Mouse (Mus musculus): ENCODE measurements around the gene Hoxd3. TPM values are rescaled to one million over a fixed set of nuclear protein-coding genes. Genes with fewer than 3 reads are reported as not detected.
A peak's percentile ranks its signal among the peaks of the same experiment; 100 is the strongest.

Gene Hoxd3
- polyA plus RNA-seq, 1 experiment from 2014 or later: not detected

GRCm38 (mm10) chr2:74669650-74670235 is 42.0 kb upstream of the Hoxd3 start:
- Histone ChIP-seq H3K9me3 (ENCODE audit: control insufficient read depth, low read length) (no peaks in the 10 kb centered on the region), H3K9ac (replicated peaks; ENCODE audit: low read length) (no peak overlapping the region), H3K4me2 (ENCODE audit: low read length) (no peak overlapping the region), H3K4me3 (replicated peaks; ENCODE audit: low read depth, low read length) (no peak overlapping the region), H3K27ac (replicated peaks; ENCODE audit: low read depth, low read length) (no peak overlapping the region), H3K4me1 (ENCODE audit: control insufficient read depth, insufficient read depth, low read length) (no peaks in the 10 kb centered on the region), H3K27me3 (ENCODE audit: control insufficient read depth, insufficient read depth, low read length) (peaks cover 98% of the 10 kb centered on the region), H3K36me3 (ENCODE audit: control insufficient read depth, insufficient read depth, low read length) (no peaks in the 10 kb centered on the region)
- no peak for DNase-seq
- WGBS: 2% methylated on average over 14 of the region's 14 CpGs
- ATAC-seq (ENCODE audit: low FRiP score, low TSS enrichment): no peak

GRCm38 (mm10) chr2:74670632-74671188 is 41.0 kb upstream of the Hoxd3 start:
- ATAC-seq (ENCODE audit: low FRiP score, low TSS enrichment): no peak
- Histone ChIP-seq H3K36me3 (ENCODE audit: control insufficient read depth, insufficient read depth, low read length) (no peaks in the 10 kb centered on the region), H3K27ac (replicated peaks; ENCODE audit: low read depth, low read length) (no peak overlapping the region), H3K9me3 (ENCODE audit: control insufficient read depth, low read length) (no peaks in the 10 kb centered on the region), H3K4me3 (replicated peaks; ENCODE audit: low read depth, low read length) (no peak overlapping the region), H3K4me1 (ENCODE audit: control insufficient read depth, insufficient read depth, low read length) (no peaks in the 10 kb centered on the region), H3K9ac (replicated peaks; ENCODE audit: low read length) (no peak overlapping the region), H3K27me3 (ENCODE audit: control insufficient read depth, insufficient read depth, low read length) (peaks cover 99% of the 10 kb centered on the region), H3K4me2 (ENCODE audit: low read length) (no peak overlapping the region)
- DNase-seq: no peak
- WGBS: 0% methylated on average over 3 of the region's 3 CpGs

- ATAC-seq (ENCODE audit: low FRiP score, low TSS enrichment) (no peak), DNase-seq (no peak)
- H3K4me1 ChIP-seq (ENCODE audit: control insufficient read depth, insufficient read depth, low read length): no peaks in the 10 kb centered on the region
- H3K9me3 ChIP-seq (ENCODE audit: control insufficient read depth, low read length): no peaks in the 10 kb centered on the region
- H3K4me2 ChIP-seq (ENCODE audit: low read length): no peak overlapping the region
- no peaks in the 10 kb centered on the region for H3K36me3 ChIP-seq (ENCODE audit: control insufficient read depth, insufficient read depth, low read length)
- WGBS: 4% methylated on average over 5 of the region's 5 CpGs
- no peak overlapping the region for H3K9ac ChIP-seq (replicated peaks; ENCODE audit: low read length)
- H3K27me3 ChIP-seq (ENCODE audit: control insufficient read depth, insufficient read depth, low read length): peaks cover 99% of the 10 kb centered on the region
- H3K4me3 ChIP-seq (replicated peaks; ENCODE audit: low read depth, low read length): no peak overlapping the region
- no peak overlapping the region for H3K27ac ChIP-seq (replicated peaks; ENCODE audit: low read depth, low read length)
Measured at GRCm38 (mm10) chr2:74671847-74672246, 39.9 kb upstream of the Hoxd3 start.

- ATAC-seq (ENCODE audit: low FRiP score, low TSS enrichment) (no peak), DNase-seq (peak; percentile 84)
- no peaks in the 10 kb centered on the region for H3K36me3 ChIP-seq (ENCODE audit: control insufficient read depth, insufficient read depth, low read length)
- under 1% methylated on average over 40 of the region's 40 CpGs for WGBS
- H3K4me1 ChIP-seq (ENCODE audit: control insufficient read depth, insufficient read depth, low read length): no peaks in the 10 kb centered on the region
- no peak overlapping the region for H3K9ac ChIP-seq (replicated peaks; ENCODE audit: low read length)
- H3K27me3 ChIP-seq (ENCODE audit: control insufficient read depth, insufficient read depth, low read length): peaks cover 99% of the 10 kb centered on the region
- H3K9me3 ChIP-seq (ENCODE audit: control insufficient read depth, low read length): no peaks in the 10 kb centered on the region
- H3K4me2 ChIP-seq (ENCODE audit: low read length): peak overlapping the region; percentile 46
- peak overlapping the region; percentile 20 for H3K4me3 ChIP-seq (replicated peaks; ENCODE audit: low read depth, low read length)
- H3K27ac ChIP-seq (replicated peaks; ENCODE audit: low read depth, low read length): no peak overlapping the region
Measured at GRCm38 (mm10) chr2:74672481-74673362, 39.0 kb upstream of the Hoxd3 start.

- Histone ChIP-seq H3K9me3 (ENCODE audit: control insufficient read depth, low read length) (no peaks in the 10 kb centered on the region), H3K4me1 (ENCODE audit: control insufficient read depth, insufficient read depth, low read length) (no peaks in the 10 kb centered on the region), H3K9ac (replicated peaks; ENCODE audit: low read length) (no peak overlapping the region), H3K27ac (replicated peaks; ENCODE audit: low read depth, low read length) (no peak overlapping the region), H3K4me2 (ENCODE audit: low read length) (no peak overlapping the region), H3K36me3 (ENCODE audit: control insufficient read depth, insufficient read depth, low read length) (no peaks in the 10 kb centered on the region), H3K27me3 (ENCODE audit: control insufficient read depth, insufficient read depth, low read length) (peaks cover 100% of the 10 kb centered on the region), H3K4me3 (replicated peaks; ENCODE audit: low read depth, low read length) (no peak overlapping the region)
- WGBS: 1% methylated on average over 24 of the region's 24 CpGs
- DNase-seq (no peak), ATAC-seq (ENCODE audit: low FRiP score, low TSS enrichment) (no peak)
Measured at GRCm38 (mm10) chr2:74673835-74674425, 37.8 kb upstream of the Hoxd3 start.

- H3K4me2 ChIP-seq (ENCODE audit: low read length): no peak within 1 kb of the TSS
- H3K27ac ChIP-seq (replicated peaks; ENCODE audit: low read depth, low read length): no peak within 1 kb of the TSS
- ATAC-seq (ENCODE audit: low FRiP score, low TSS enrichment) (no peak), DNase-seq (no peak)
- H3K4me3 ChIP-seq (replicated peaks; ENCODE audit: low read depth, low read length): no peak within 1 kb of the TSS
- no peaks in the 10 kb centered on the region for H3K9me3 ChIP-seq (ENCODE audit: control insufficient read depth, low read length)
- H3K4me1 ChIP-seq (ENCODE audit: control insufficient read depth, insufficient read depth, low read length): no peaks in the 10 kb centered on the region
- H3K9ac ChIP-seq (replicated peaks; ENCODE audit: low read length): no peak within 1 kb of the TSS
- H3K36me3 ChIP-seq (ENCODE audit: control insufficient read depth, insufficient read depth, low read length): no peaks in the 10 kb centered on the region
- 2% methylated on average over 47 of the region's 47 CpGs for WGBS
- peaks cover 100% of the 10 kb centered on the region for H3K27me3 ChIP-seq (ENCODE audit: control insufficient read depth, insufficient read depth, low read length)
Measured at GRCm38 (mm10) chr2:74674881-74675665, 36.7 kb upstream of the Hoxd3 start, which contains the start of gene Hoxd12. Gene Hoxd12, plus strand, starts transcription at chr2:74675013.

GRCm38 (mm10) chr2:74675666-74676282 is 36.0 kb upstream of the Hoxd3 start:
- Histone ChIP-seq H3K36me3 (ENCODE audit: control insufficient read depth, insufficient read depth, low read length) (no peaks in the 10 kb centered on the region), H3K27me3 (ENCODE audit: control insufficient read depth, insufficient read depth, low read length) (peaks cover 99% of the 10 kb centered on the region), H3K9ac (replicated peaks; ENCODE audit: low read length) (no peak overlapping the region), H3K4me1 (ENCODE audit: control insufficient read depth, insufficient read depth, low read length) (no peaks in the 10 kb centered on the region), H3K4me2 (ENCODE audit: low read length) (no peak overlapping the region), H3K4me3 (replicated peaks; ENCODE audit: low read depth, low read length) (no peak overlapping the region), H3K9me3 (ENCODE audit: control insufficient read depth, low read length) (no peaks in the 10 kb centered on the region), H3K27ac (replicated peaks; ENCODE audit: low read depth, low read length) (no peak overlapping the region)
- DNase-seq (no peak), ATAC-seq (ENCODE audit: low FRiP score, low TSS enrichment) (no peak)
- WGBS: 4% methylated on average over 24 of the region's 24 CpGs

Data from midbrain, embryonic 14.5 days (tissue).